Mouse (Mus musculus) thymus, postnatal 0 days (tissue): ENCODE measurements around the gene Rplp0. TPM values are rescaled to one million over a fixed set of nuclear protein-coding genes. Genes with fewer than 3 reads are reported as not detected.

ENCODE experiments used
- DNase-seq: peaks from one replicate; pipeline ENCODE4 v3.0.0-alpha.2; 2015; ENCODE audit warnings: low spot score
- microRNA-seq: library from miRNA; unstranded; fragments of <30 nt; microRNA quantifications from one replicate; pipeline ENCODE4, GENCODE M21; 2016; ENCODE audit warnings: borderline number of aligned reads
- polyA plus RNA-seq: library from polyadenylated mRNA; unstranded; fragments of >200 nt; fragmentation: Nextera tagmentation; extraction: Ambion mirVana; gene quantifications from 2 replicates; pipeline ENCODE4 v1.2.1, GENCODE M21; 2015

Rplp0 gene
- polyA plus RNA-seq, 1 experiment from 2014 or later = 1,964 TPM

DNA sequence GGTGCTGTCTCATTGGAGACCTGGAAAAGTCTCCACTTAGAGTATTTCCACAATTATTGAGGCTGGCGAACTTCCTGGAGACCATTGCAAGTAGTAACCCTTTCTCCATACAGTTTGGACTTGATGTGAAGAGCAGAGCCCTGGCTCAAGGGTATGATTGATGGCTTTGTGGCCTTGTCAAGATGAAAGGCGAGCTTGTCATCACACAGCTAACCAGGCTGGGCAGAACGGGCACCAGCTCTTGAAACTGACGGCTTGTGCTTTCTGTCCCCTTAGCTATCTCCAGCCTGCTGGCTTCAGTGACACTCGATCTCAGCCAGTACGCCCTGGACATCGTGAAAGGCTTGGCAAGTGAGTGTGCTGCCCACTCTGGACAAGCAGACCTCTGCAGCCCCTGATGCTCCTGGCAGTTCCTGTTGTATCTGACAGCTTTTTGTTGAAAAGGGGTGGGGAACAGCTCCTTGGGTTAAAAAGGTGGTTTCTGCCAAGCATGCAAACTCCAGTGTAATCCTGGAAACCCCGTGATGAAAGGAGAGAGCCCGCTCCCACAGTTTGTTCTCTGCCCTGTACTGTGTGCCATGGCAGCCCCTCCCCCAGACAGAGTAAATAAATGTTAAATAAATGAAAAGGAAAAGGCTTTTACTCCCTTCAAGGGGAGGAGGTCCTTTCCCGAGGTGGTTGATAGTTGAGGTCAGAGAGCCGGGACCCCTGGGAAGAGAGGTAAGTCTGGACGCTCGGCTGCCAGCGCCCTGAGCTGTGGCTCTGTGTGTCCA is 21.1 kb downstream of the Rplp0 start:
- DNase-seq = no peak

GRCm38 (mm10) chr5:115581662-115582061 is 22.4 kb downstream of the Rplp0 start:
- no peak for DNase-seq

- DNase-seq = no peak
Measured at GRCm38 (mm10) chr5:115585616-115586015, 26.3 kb downstream of the Rplp0 start.

- DNase-seq = no peak
Measured at GRCm38 (mm10) chr5:115586166-115586565, 26.9 kb downstream of the Rplp0 start.

DNA sequence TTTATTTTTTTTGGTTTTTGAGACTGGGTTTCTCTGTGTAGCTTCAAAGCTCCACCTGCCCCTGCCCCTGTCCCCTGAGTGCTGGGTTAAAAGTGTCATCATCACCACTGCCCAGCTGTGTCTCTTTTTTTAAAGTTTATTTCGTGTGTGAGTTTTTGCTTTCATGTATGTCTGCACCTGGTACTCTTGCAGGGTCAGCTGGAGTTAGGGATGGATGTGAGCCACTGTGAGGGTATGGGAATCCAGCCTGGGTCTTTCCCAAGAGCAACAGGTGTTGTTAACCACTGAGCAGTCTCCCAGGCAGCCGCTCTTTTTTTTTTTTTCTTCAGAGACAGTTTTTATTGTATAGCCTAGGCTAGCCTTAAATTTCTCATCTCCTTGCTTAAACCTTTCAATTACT is 27.5 kb downstream of the Rplp0 start:
- DNase-seq = no peak

DNA sequence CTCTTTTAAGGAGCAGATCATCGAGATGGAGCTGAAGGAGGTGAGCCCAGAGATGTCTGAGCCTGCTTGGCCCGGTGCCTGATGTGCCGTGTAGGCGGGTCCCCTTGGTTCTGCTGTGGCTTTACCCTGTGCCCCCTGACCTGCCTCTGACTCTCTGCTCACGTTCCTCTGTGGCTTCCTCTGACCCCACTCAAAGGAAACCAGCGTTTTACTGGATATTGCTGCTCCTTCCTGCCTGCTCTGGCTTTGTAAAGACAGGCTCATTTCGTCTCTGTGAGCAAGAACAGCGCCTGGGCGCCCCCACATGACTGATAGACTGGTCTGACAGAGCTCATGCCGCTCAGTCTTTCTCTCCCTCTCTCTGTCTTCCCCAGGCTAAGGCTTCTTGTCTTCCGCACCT is 31.8 kb downstream of the Rplp0 start:
- DNase-seq = no peak

- no peak for DNase-seq
Measured at GRCm38 (mm10) chr5:115591506-115591905, 32.2 kb downstream of the Rplp0 start.

DNA sequence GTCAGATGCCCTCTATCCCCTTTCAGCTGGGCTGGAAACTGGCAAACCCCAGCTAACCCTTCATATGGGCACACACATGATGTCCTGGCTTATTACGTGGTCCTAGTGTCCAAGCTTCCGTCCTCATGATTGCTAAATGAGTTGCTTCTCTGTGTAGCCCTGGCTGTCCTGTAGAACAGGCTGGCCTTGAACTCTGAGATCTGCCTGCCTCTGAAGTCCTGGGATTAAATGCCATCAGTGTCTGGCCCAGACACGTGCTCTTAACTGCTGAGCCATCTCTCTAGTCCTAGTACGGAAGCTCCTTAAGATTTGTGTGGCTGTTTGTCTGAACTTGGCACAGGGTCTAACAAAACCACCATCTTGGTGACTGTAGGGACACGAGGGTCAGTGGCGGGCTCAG is 44.3 kb downstream of the Rplp0 start:
- no peak for DNase-seq

DNA sequence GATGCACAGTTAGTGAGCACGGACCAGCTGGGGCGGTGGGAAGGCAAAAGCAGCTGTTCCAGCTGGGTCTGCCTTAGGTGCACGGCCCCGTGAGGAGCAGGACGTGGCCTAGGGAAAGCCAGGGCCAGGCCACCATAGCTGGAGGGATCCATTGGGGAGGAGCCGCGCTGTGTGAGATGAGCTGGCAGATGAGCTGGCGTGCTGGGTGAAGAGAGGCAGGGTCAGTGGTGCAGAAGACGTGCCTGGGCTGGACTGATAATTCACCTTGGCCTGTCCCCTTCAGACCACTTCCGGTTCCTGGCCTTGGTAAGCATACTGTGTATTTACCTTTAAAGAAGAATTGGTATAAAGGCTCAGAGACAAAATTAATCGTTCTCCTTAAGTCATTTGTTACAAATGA is 52.3 kb downstream of the Rplp0 start:
- DNase-seq = no peak

Small RNA genes lying within 50 kb of the gene (microRNA-seq; reads per million reads assigned to microRNA genes)
- not detected for gene Mir7029

Other genes with a start within 250 kb of the Rplp0 start
- 236 and 257 TPM in 2 replicates for gene Srsf9, start 232.3 kb upstream of the Rplp0 start, polyA plus RNA-seq
- gene Gatc, start 218.3 kb upstream of the Rplp0 start, polyA plus RNA-seq = 11.6 and 12.5 TPM in 2 replicates
- 64.6 and 65.2 TPM in 2 replicates for gene Triap1, start 218.2 kb upstream of the Rplp0 start, polyA plus RNA-seq
- 1,056 and 1,106 TPM in 2 replicates for gene Cox6a1, start 210.5 kb upstream of the Rplp0 start, polyA plus RNA-seq
- gene Msi1, start 129.9 kb upstream of the Rplp0 start, polyA plus RNA-seq = 2.2 TPM in 2 replicates
- gene Pla2g1b, start 93.2 kb upstream of the Rplp0 start, polyA plus RNA-seq = 0.99 TPM in 2 replicates
- gene Sirt4, start 74.7 kb upstream of the Rplp0 start, polyA plus RNA-seq = 17.0 and 17.3 TPM in 2 replicates
- 40.2 and 44.8 TPM in 2 replicates for gene Pxn, start 52.8 kb upstream of the Rplp0 start, polyA plus RNA-seq
- 19.9 and 21.5 TPM in 2 replicates for gene Gcn1l1, start 5.8 kb downstream of the Rplp0 start, polyA plus RNA-seq
- gene Rab35, start 72.4 kb downstream of the Rplp0 start, polyA plus RNA-seq = 22.1 and 23.3 TPM in 2 replicates
- gene Bicdl1, start 172.2 kb downstream of the Rplp0 start, polyA plus RNA-seq = 16.9 and 19.4 TPM in 2 replicates